Mouse (Mus musculus): ENCODE results near the gene Vmn1r5. TPM values are rescaled to one million over a fixed set of nuclear protein-coding genes. Genes with fewer than 3 reads are reported as not detected.

Gene Vmn1r5
- polyA plus RNA-seq, 1 experiment: not detected

DNA sequence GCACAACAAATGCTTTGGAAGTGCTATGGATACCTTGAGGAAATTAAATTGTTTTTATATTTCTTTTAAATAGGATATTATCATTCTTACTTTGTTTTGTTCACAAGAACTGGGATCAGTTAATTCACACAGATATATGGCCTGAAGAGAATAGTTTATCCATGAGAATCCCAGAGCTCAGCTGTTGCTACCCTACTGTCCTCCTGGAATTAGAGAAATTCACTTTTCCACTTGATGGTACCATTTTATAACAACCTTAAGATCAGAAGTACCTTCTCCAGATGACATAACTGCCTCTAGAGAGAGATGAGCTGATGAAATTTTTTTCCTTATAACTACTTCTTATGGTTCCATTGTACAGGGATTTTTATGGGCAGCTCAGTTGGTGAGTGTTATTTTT, 61.9 kb downstream of the Vmn1r5 start, which contains the start of gene Vmn1r8:
Vmn1r8 (plus strand) TSS at position 301 of the 400 bp plus-strand sequence.
- TF ChIP-seq GATA1 (IDR thresholded peaks at IDR 0.05; ENCODE audit: low read length): no peak
- no peak for TF ChIP-seq TAL1 (IDR thresholded peaks at IDR 0.05; ENCODE audit: low read length)
- no peaks in the 10 kb centered on the region for H3K9me3 ChIP-seq (ENCODE audit: control insufficient read depth, low read length)
- H3K4me1 ChIP-seq (ENCODE audit: control insufficient read depth): no peaks in the 10 kb centered on the region

DNA sequence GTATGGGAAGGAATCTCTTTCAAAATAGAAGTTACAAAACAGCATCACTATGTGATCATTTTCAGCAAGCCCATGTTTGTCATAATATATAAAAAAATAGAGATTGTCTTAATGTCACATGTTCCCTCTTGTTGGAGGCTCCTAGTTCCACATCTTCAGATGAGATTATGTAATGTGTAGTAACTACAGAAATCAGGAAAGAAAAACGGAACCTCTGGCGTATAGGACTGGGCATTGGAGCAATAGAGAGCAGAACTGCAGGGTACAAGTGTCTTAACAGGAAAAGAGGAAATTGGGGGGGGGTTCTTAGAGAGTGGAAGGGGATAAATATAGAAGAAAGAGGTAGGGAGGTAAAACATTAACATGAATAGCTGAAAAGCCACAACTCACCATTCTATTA, 64.6 kb downstream of the Vmn1r5 start:
- Histone ChIP-seq H3K4me1 (ENCODE audit: control insufficient read depth) (no peaks in the 10 kb centered on the region), H3K4me3 (replicated peaks) (no peak overlapping the region), H3K27me3 (ENCODE audit: control insufficient read depth) (no peaks in the 10 kb centered on the region), H3K9me3 (ENCODE audit: control insufficient read depth, low read length) (no peaks in the 10 kb centered on the region), H3K36me3 (ENCODE audit: control insufficient read depth) (no peaks in the 10 kb centered on the region)
- TF ChIP-seq TAL1 (IDR thresholded peaks at IDR 0.05; ENCODE audit: low read length): no peak
- no peak for TF ChIP-seq GATA1 (IDR thresholded peaks at IDR 0.05; ENCODE audit: low read length)

More for the DNA sequence above, 61.9 kb downstream of the Vmn1r5 start, which contains the start of gene Vmn1r8:
- Histone ChIP-seq H3K36me3 (ENCODE audit: control insufficient read depth) (no peaks in the 10 kb centered on the region), H3K4me3 (replicated peaks) (no peak within 1 kb of the TSS), H3K27me3 (ENCODE audit: control insufficient read depth) (no peaks in the 10 kb centered on the region)

Other genes with a start within 250 kb of the Vmn1r5 start
- 0.36 and 0.48 TPM in 2 replicates for gene Kbtbd2, start 172.5 kb upstream of the Vmn1r5 start, polyA plus RNA-seq (2012)
- gene Fkbp9, start 138.2 kb upstream of the Vmn1r5 start, polyA plus RNA-seq (2012): 0.04 and 0.05 TPM in 2 replicates
- gene Nt5c3, start 46.3 kb upstream of the Vmn1r5 start, polyA plus RNA-seq (2012): 21.3 and 22.9 TPM in 2 replicates
- gene Vmn1r4, start 46.3 kb upstream of the Vmn1r5 start, polyA plus RNA-seq (2012): 0.02 TPM in 1 of 2 replicates, not detected in the other
- gene Vmn1r6, start 27.0 kb downstream of the Vmn1r5 start, polyA plus RNA-seq (2012): 0.01 TPM in 1 of 2 replicates, not detected in the other
- not detected in 2 replicates for gene Vmn1r7, start 55.1 kb downstream of the Vmn1r5 start, polyA plus RNA-seq (2012)
- gene Vmn1r8, start 62.0 kb downstream of the Vmn1r5 start, polyA plus RNA-seq (2012): not detected in 2 replicates
- gene Vmn1r9, start 96.5 kb downstream of the Vmn1r5 start, polyA plus RNA-seq (2012): not detected in 2 replicates
- gene Vmn1r10, start 139.2 kb downstream of the Vmn1r5 start, polyA plus RNA-seq (2012): not detected in 2 replicates
- not detected in 2 replicates for gene Vmn1r11, start 163.2 kb downstream of the Vmn1r5 start, polyA plus RNA-seq (2012)
- gene Vmn1r12, start 186.6 kb downstream of the Vmn1r5 start, polyA plus RNA-seq (2012): under 0.01 TPM in 1 of 2 replicates, not detected in the other
- gene Vmn1r13, start 233.0 kb downstream of the Vmn1r5 start, polyA plus RNA-seq (2012): 0.01 TPM in 1 of 2 replicates, not detected in the other